Mouse (Mus musculus) lung, adult 18-20 months (tissue): Measurements from ENCODE around the gene Hvcn1.
"Not testable (repeated sequence)": the region's sequence is repeated elsewhere in the genome, so short reads cannot be mapped to it uniquely, and the experiment has no call there.

Experiments
- DNase-seq, 2 experiments: peaks; one replicate each; pipeline ENCODE4 v3.0.0; 2022; ENCODE audit warnings: mixed read lengths in 2 of 2

The Hvcn1 gene

GRCm38 (mm10) chr5:122206475-122206874 is at the start of gene Hvcn1:
Gene Hvcn1, plus strand, starts transcription at chr5:122206804.
- no peak for DNase-seq

GRCm38 (mm10) chr5:122157827-122158381 is 48.7 kb upstream of the Hvcn1 start, which contains the start of gene Ppp1cc:
Gene Ppp1cc, plus strand, starts transcription at chr5:122158278.
- peak; percentile 91 to 93 for DNase-seq

- DNase-seq: peak; percentile 19 to 31
These were observed 47.8 kb upstream of the Hvcn1 start for GRCm38 (mm10) chr5:122158557-122159515.

- DNase-seq: no peak
These were observed 43.4 kb upstream of the Hvcn1 start for GRCm38 (mm10) chr5:122163194-122163593.

GRCm38 (mm10) chr5:122164011-122164410 is 42.6 kb upstream of the Hvcn1 start:
- no peak for DNase-seq

- DNase-seq: no peak
These were observed 41.2 kb upstream of the Hvcn1 start for GRCm38 (mm10) chr5:122165233-122165915.

GRCm38 (mm10) chr5:122166636-122167161 is 39.9 kb upstream of the Hvcn1 start:
- no peak for DNase-seq

GRCm38 (mm10) chr5:122168344-122169069 is 38.1 kb upstream of the Hvcn1 start:
- DNase-seq: no peak

GRCm38 (mm10) chr5:122171058-122171457 is 35.5 kb upstream of the Hvcn1 start:
- no peak for DNase-seq

- no peak for DNase-seq
These were observed 31.2 kb upstream of the Hvcn1 start for GRCm38 (mm10) chr5:122175402-122175801.

GRCm38 (mm10) chr5:122175961-122176360 is 30.6 kb upstream of the Hvcn1 start:
- DNase-seq: no peak

GRCm38 (mm10) chr5:122176398-122176797 is 30.2 kb upstream of the Hvcn1 start:
- peak; percentile 39 to 41 for DNase-seq

GRCm38 (mm10) chr5:122179665-122180064 is 26.9 kb upstream of the Hvcn1 start:
- DNase-seq: no peak

- no peak for DNase-seq
These were observed 22.3 kb upstream of the Hvcn1 start for GRCm38 (mm10) chr5:122184283-122184806.

GRCm38 (mm10) chr5:122184858-122185257 is 21.7 kb upstream of the Hvcn1 start:
- not testable (repeated sequence) for DNase-seq

GRCm38 (mm10) chr5:122189115-122189514 is 17.5 kb upstream of the Hvcn1 start:
- DNase-seq: no peak

GRCm38 (mm10) chr5:122190465-122190864 is 16.1 kb upstream of the Hvcn1 start:
- DNase-seq: no peak

GRCm38 (mm10) chr5:122191269-122192063 is 15.1 kb upstream of the Hvcn1 start:
- DNase-seq: peak in 1 of 2 experiments; percentile 18

GRCm38 (mm10) chr5:122192347-122192746 is 14.3 kb upstream of the Hvcn1 start:
- no peak for DNase-seq

GRCm38 (mm10) chr5:122200872-122201271 is 5.7 kb upstream of the Hvcn1 start:
- DNase-seq: no peak

- no peak for DNase-seq
These were observed 4.7 kb upstream of the Hvcn1 start for GRCm38 (mm10) chr5:122201904-122202303.
